Mouse (Mus musculus): ENCODE measurements around the gene Gon4l. TPM values are rescaled to one million over a fixed set of nuclear protein-coding genes. Genes with fewer than 3 reads are reported as not detected.

Gon4l gene
- total and polyA plus RNA-seq, 3 experiments: 16.5 to 32.9 (median 26.4) TPM

GRCm38 (mm10) chr3:88944109-88944508 is 109.1 kb downstream of the Gon4l start:
- TF ChIP-seq NELFE (IDR thresholded peaks at IDR 0.05; ENCODE audit: low read depth, low read length) (no peak), CTCF (conservative IDR thresholded peaks at IDR 0.05 in 1 of 2, IDR thresholded peaks at IDR 0.05 in 1 of 2; ENCODE audit: low read depth in 2 of 2, low read length in 2 of 2) (no peak), RAD21 (IDR thresholded peaks at IDR 0.05; ENCODE audit: low read depth, low read length) (no peak), RCOR1 (conservative IDR thresholded peaks at IDR 0.05; ENCODE audit: low read depth, low read length) (no peak), TCF12 (IDR thresholded peaks at IDR 0.05; ENCODE audit: low read depth, low read length) (no peak), POLR2A (IDR thresholded peaks at IDR 0.05; ENCODE audit: low read depth, low read length) (no peak), HCFC1 (IDR thresholded peaks at IDR 0.05; ENCODE audit: low read depth, low read length) (no peak), KAT2A (IDR thresholded peaks at IDR 0.05; ENCODE audit: insufficient replicate concordance, low read length) (no peak), MAFK (IDR thresholded peaks at IDR 0.05; ENCODE audit: insufficient replicate concordance, low read length) (no peak)

GRCm38 (mm10) chr3:88949786-88950575 is 115.0 kb downstream of the Gon4l start:
- peaks cover 58% of the 10 kb centered on the region for H3K79me2 ChIP-seq (replicated peaks; ENCODE audit: control insufficient read depth, extremely low read depth, insufficient read depth, poor library complexity, severe bottlenecking)
- peak; percentile 86 for DNase-seq (ENCODE audit: extremely low read depth)
- dilution Hi-C loops (cut with MboI; ENCODE audit: extremely low pct_ligation_motif_present, extremely low pct_unique_long_range_greater_than_20kb, low sequenced_read_pairs) (no loop called here), in situ Hi-C loops (cut with MboI; ENCODE audit: low pct_ligation_motif_present, low pct_unique_long_range_greater_than_20kb, low sequenced_read_pairs) (loop anchor here (25.0 kb wide), 1 partner anchor 87 kb away; no protein-coding TSS in a partner anchor)
- H3K36me3 ChIP-seq (replicated peaks in 1 of 2; ENCODE audit: control insufficient read depth in 1 of 2, insufficient read depth in 1 of 2, low read length in 1 of 2): peaks cover 0 to 11% of the 10 kb centered on the region in 2 experiments
- H3K4me1 ChIP-seq (ENCODE audit: control insufficient read depth in 1 of 2, insufficient read depth in 2 of 2): peaks cover 4 to 33% of the 10 kb centered on the region in 2 experiments; a peak in 3 of 4 replicates
- peak overlapping the region; percentile 81 to 88 (median 82) for H3K4me3 ChIP-seq (replicated peaks in 1 of 3; ENCODE audit: low read depth in 2 of 3, low read length in 2 of 3, poor library complexity in 1 of 3)
- peak overlapping the region; percentile 82 for H3K9ac ChIP-seq (ENCODE audit: insufficient read depth, low read depth)
- H3K27me3 ChIP-seq (replicated peaks): no peaks in the 10 kb centered on the region
- H3K27ac ChIP-seq (ENCODE audit: insufficient read depth, low read depth): peak overlapping the region; percentile 79
- peak overlapping the region; percentile 86 for H3K4me2 ChIP-seq (ENCODE audit: insufficient read depth, low read depth, poor library complexity, severe bottlenecking)
- no peaks in the 10 kb centered on the region for H3K9me3 ChIP-seq (replicated peaks; ENCODE audit: low read length)
- peak; percentile 70 for TF ChIP-seq HCFC1 (IDR thresholded peaks at IDR 0.05; ENCODE audit: low read depth, low read length)
- peak; percentile 83 for TF ChIP-seq NRF1 (IDR thresholded peaks at IDR 0.05; ENCODE audit: low read depth, low read length)
- TF ChIP-seq NELFE (IDR thresholded peaks at IDR 0.05; ENCODE audit: low read depth, low read length): peak; percentile 77
- peak; percentile 67; the same call in 1 of the 2 replicates for TF ChIP-seq CHD1 (IDR thresholded peaks at IDR 0.05; ENCODE audit: low read depth, low read length)
- peak; percentile 51; the same call in 1 of the 2 replicates for TF ChIP-seq MEF2A (IDR thresholded peaks at IDR 0.05; ENCODE audit: borderline replicate concordance, low read depth, low read length)
- peak; percentile 76 for TF ChIP-seq TCF12 (IDR thresholded peaks at IDR 0.05; ENCODE audit: low read depth, low read length)
- peak; percentile 61; the same call in 1 of the 2 replicates for TF ChIP-seq POLR2AphosphoS2 (IDR thresholded peaks at IDR 0.05; ENCODE audit: low read depth, low read length)
- TF ChIP-seq EP300 (IDR thresholded peaks at IDR 0.05; ENCODE audit: low read length): peak; percentile 18; the same call in 1 of the 2 replicates
- TF ChIP-seq IRF4 (IDR thresholded peaks at IDR 0.05; ENCODE audit: low read depth, low read length): no peak
- TF ChIP-seq ELF1 (IDR thresholded peaks at IDR 0.05; ENCODE audit: low read depth, low read length): peak; percentile 72
- TF ChIP-seq PAX5 (IDR thresholded peaks at IDR 0.05; ENCODE audit: low read length): no peak
- no peak for TF ChIP-seq ZC3H11A (IDR thresholded peaks at IDR 0.05; ENCODE audit: low read depth, low read length)
- 0 out of 2 replicates have a peak, but pooled peaks have one; percentile 18 for TF ChIP-seq TBP (conservative IDR thresholded peaks at IDR 0.05; ENCODE audit: low read depth, low read length)
- TF ChIP-seq SIN3A (IDR thresholded peaks at IDR 0.05; ENCODE audit: low read length): no peak; the same call in 1 of the 2 replicates
- no peak for TF ChIP-seq ETS1 (conservative IDR thresholded peaks at IDR 0.05; ENCODE audit: low read depth, low read length)
- TF ChIP-seq JUND (conservative IDR thresholded peaks at IDR 0.05; ENCODE audit: low read depth, low read length): no peak
- no peak; the same call in 1 of the 2 replicates for TF ChIP-seq UBTF (IDR thresholded peaks at IDR 0.05; ENCODE audit: low read depth, low read length)
- no peak for TF ChIP-seq RAD21 (IDR thresholded peaks at IDR 0.05; ENCODE audit: low read depth, low read length)
- no peak for TF ChIP-seq MAFK (IDR thresholded peaks at IDR 0.05; ENCODE audit: insufficient replicate concordance, low read length)
- peak; percentile 82 for TF ChIP-seq POLR2A (IDR thresholded peaks at IDR 0.05; ENCODE audit: low read depth, low read length)
- TF ChIP-seq ZMIZ1 (IDR thresholded peaks at IDR 0.05; ENCODE audit: low read depth, low read length): peak; percentile 53; the same call in 1 of the 2 replicates
- no peak for TF ChIP-seq ZNF384 (IDR thresholded peaks at IDR 0.05; ENCODE audit: low read depth, low read length)
- no peak for TF ChIP-seq RCOR1 (conservative IDR thresholded peaks at IDR 0.05; ENCODE audit: low read depth, low read length)
- TF ChIP-seq KAT2A (IDR thresholded peaks at IDR 0.05; ENCODE audit: insufficient replicate concordance, low read length): 0 out of 2 replicates have a peak, but pooled peaks have one; percentile 46
- no peak for TF ChIP-seq USF1 (IDR thresholded peaks at IDR 0.05; ENCODE audit: low read depth, low read length)
- TF ChIP-seq ZKSCAN1 (IDR thresholded peaks at IDR 0.05; ENCODE audit: borderline replicate concordance, low read depth, low read length): no peak
- TF ChIP-seq SMC3 (IDR thresholded peaks at IDR 0.05; ENCODE audit: low read depth, low read length): no peak

More at GRCm38 (mm10) chr3:88944109-88944508, 109.1 kb downstream of the Gon4l start:
- in situ Hi-C loops (cut with MboI; ENCODE audit: low pct_ligation_motif_present, low pct_unique_long_range_greater_than_20kb, low sequenced_read_pairs) (loop anchor here (25.0 kb wide), 1 partner anchor 93 kb away; no protein-coding TSS in a partner anchor), dilution Hi-C loops (cut with MboI; ENCODE audit: extremely low pct_ligation_motif_present, extremely low pct_unique_long_range_greater_than_20kb, low sequenced_read_pairs) (no loop called here)
- Histone ChIP-seq H3K79me2 (replicated peaks; ENCODE audit: control insufficient read depth, extremely low read depth, insufficient read depth, poor library complexity, severe bottlenecking) (peaks cover 30% of the 10 kb centered on the region), H3K4me1 (ENCODE audit: control insufficient read depth in 1 of 2, insufficient read depth in 2 of 2) (peaks cover 2 to 18% of the 10 kb centered on the region in 2 experiments; a peak in 2 of 4 replicates), H3K9ac (ENCODE audit: insufficient read depth, low read depth) (no peak overlapping the region), H3K9me3 (replicated peaks; ENCODE audit: low read length) (no peaks in the 10 kb centered on the region), H3K27ac (ENCODE audit: insufficient read depth, low read depth) (no peak overlapping the region), H3K27me3 (replicated peaks) (no peaks in the 10 kb centered on the region), H3K36me3 (replicated peaks in 1 of 2; ENCODE audit: control insufficient read depth in 1 of 2, insufficient read depth in 1 of 2, low read length in 1 of 2) (peaks cover 19 to 48% of the 10 kb centered on the region in 2 experiments), H3K4me3 (replicated peaks in 1 of 3; ENCODE audit: low read depth in 2 of 3, low read length in 2 of 3, poor library complexity in 1 of 3) (no peak overlapping the region), H3K4me2 (ENCODE audit: insufficient read depth, low read depth, poor library complexity, severe bottlenecking) (no peak overlapping the region)
- DNase-seq (ENCODE audit: extremely low read depth): no peak

Measured in CH12.LX (cell line).